Mouse (Mus musculus): ENCODE data around the gene Pank4. TPM values are rescaled to one million over a fixed set of nuclear protein-coding genes. Genes with fewer than 3 reads are reported as not detected.
A peak's percentile ranks its signal among the peaks of the same experiment; 100 is the strongest.

The Pank4 gene
- total and polyA plus RNA-seq, 3 experiments, result 22.4 to 34.7 (median 27.6) TPM

DNA sequence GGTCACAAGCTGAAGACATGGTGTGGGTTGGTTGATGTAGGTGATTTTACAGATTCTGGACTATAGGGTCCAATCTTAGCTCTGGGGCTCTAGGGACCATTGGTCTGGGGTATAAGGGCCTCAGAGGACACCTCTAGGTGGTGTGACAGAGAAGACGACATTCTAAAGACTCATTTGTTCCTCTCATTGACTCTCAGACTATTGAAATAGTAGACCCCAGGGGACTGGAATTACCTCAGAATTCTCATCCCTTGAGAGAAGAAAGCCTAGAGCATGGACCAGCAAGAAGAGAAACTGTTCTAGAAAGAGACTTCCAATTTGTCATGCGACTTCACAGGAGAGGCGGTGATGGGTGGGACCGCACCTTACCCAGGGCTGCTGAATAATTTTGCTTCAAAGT, 49.7 kb upstream of the Pank4 start (continued):
- peak; percentile 71; the same call in 1 of the 2 replicates for TF ChIP-seq MAFK (IDR thresholded peaks at IDR 0.05; ENCODE audit: insufficient replicate concordance, low read length)
- peak; percentile 88 for TF ChIP-seq MEF2A (IDR thresholded peaks at IDR 0.05; ENCODE audit: borderline replicate concordance, low read depth, low read length)
- TF ChIP-seq KAT2A (IDR thresholded peaks at IDR 0.05; ENCODE audit: insufficient replicate concordance, low read length), result peak; percentile 80
- TF ChIP-seq JUN (IDR thresholded peaks at IDR 0.05; ENCODE audit: insufficient read depth, low read depth, low read length), result peak; percentile 94
- TF ChIP-seq MXI1 (IDR thresholded peaks at IDR 0.05; ENCODE audit: low read depth, low read length), result no peak
- 0 out of 2 replicates have a peak, but pooled peaks have one; percentile 18 for TF ChIP-seq ELF1 (IDR thresholded peaks at IDR 0.05; ENCODE audit: low read depth, low read length)
- no peak; the same call in none of the 2 replicates for TF ChIP-seq ZMIZ1 (IDR thresholded peaks at IDR 0.05; ENCODE audit: low read depth, low read length)
- peak; percentile 92 for TF ChIP-seq BHLHE40 (IDR thresholded peaks at IDR 0.05; ENCODE audit: low read depth, low read length)
- peak; percentile 94 for TF ChIP-seq ETS1 (conservative IDR thresholded peaks at IDR 0.05; ENCODE audit: low read depth, low read length)
- TF ChIP-seq JUND (conservative IDR thresholded peaks at IDR 0.05; ENCODE audit: low read depth, low read length), result peak; percentile 88

DNA sequence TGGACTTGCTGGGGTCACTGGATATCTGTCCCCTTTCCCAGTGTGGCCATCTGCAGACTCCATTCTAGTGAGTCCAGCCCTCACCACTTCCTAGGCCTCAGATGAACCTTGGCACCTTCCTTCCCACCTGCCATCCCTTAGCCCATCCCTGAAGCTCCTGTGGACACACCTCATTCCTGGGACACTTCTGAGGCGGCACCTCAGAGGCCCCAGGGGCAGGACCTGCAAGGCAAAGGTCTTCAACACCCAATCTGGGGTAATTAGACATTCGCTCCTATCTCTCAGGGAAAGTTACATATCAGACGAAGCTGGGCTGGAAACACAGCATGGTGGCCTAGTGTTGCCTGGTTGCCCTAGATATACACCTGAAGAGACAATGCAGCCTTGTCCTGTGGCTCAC, 49.2 kb upstream of the Pank4 start:
- Histone ChIP-seq H3K9me3 (replicated peaks; ENCODE audit: low read length) (peaks cover 14% of the 10 kb centered on the region), H3K4me1 (ENCODE audit: control insufficient read depth in 1 of 2, insufficient read depth in 2 of 2) (peaks cover 53 to 70% of the 10 kb centered on the region in 2 experiments), H3K27ac (ENCODE audit: insufficient read depth, low read depth) (peak overlapping the region; percentile 94), H3K4me3 (replicated peaks in 1 of 3; ENCODE audit: low read depth in 2 of 3, low read length in 2 of 3, poor library complexity in 1 of 3) (no peak overlapping the region), H3K9ac (ENCODE audit: insufficient read depth, low read depth) (peak overlapping the region; percentile 5; the same call in 1 of the 2 replicates), H3K4me2 (ENCODE audit: insufficient read depth, low read depth, poor library complexity, severe bottlenecking) (peak overlapping the region; percentile 74; the same call in 1 of the 2 replicates), H3K36me3 (replicated peaks in 1 of 2; ENCODE audit: control insufficient read depth in 1 of 2, insufficient read depth in 1 of 2, low read length in 1 of 2) (peaks cover 24 to 31% of the 10 kb centered on the region in 2 experiments), H3K27me3 (replicated peaks) (no peaks in the 10 kb centered on the region), H3K79me2 (replicated peaks; ENCODE audit: control insufficient read depth, extremely low read depth, insufficient read depth, poor library complexity, severe bottlenecking) (no peaks in the 10 kb centered on the region)
- TF ChIP-seq UBTF (IDR thresholded peaks at IDR 0.05; ENCODE audit: low read depth, low read length) (no peak), CTCF (conservative IDR thresholded peaks at IDR 0.05 in 1 of 2, IDR thresholded peaks at IDR 0.05 in 1 of 2; ENCODE audit: low read depth in 2 of 2, low read length in 2 of 2) (no peak), BHLHE40 (IDR thresholded peaks at IDR 0.05; ENCODE audit: low read depth, low read length) (no peak), NELFE (IDR thresholded peaks at IDR 0.05; ENCODE audit: low read depth, low read length) (no peak), EP300 (IDR thresholded peaks at IDR 0.05; ENCODE audit: low read length) (no peak), TCF12 (IDR thresholded peaks at IDR 0.05; ENCODE audit: low read depth, low read length) (no peak), MAFK (IDR thresholded peaks at IDR 0.05; ENCODE audit: insufficient replicate concordance, low read length) (no peak), POLR2AphosphoS2 (IDR thresholded peaks at IDR 0.05; ENCODE audit: low read depth, low read length) (no peak), TBP (conservative IDR thresholded peaks at IDR 0.05; ENCODE audit: low read depth, low read length) (no peak), MAX (IDR thresholded peaks at IDR 0.05; ENCODE audit: low read length) (no peak), KAT2A (IDR thresholded peaks at IDR 0.05; ENCODE audit: insufficient replicate concordance, low read length) (no peak), NRF1 (IDR thresholded peaks at IDR 0.05; ENCODE audit: low read depth, low read length) (no peak), ZNF384 (IDR thresholded peaks at IDR 0.05; ENCODE audit: low read depth, low read length) (no peak), PAX5 (IDR thresholded peaks at IDR 0.05; ENCODE audit: low read length) (no peak), IRF4 (IDR thresholded peaks at IDR 0.05; ENCODE audit: low read depth, low read length) (no peak), JUND (conservative IDR thresholded peaks at IDR 0.05; ENCODE audit: low read depth, low read length) (no peak), HCFC1 (IDR thresholded peaks at IDR 0.05; ENCODE audit: low read depth, low read length) (no peak)
- in situ Hi-C loops (cut with MboI; ENCODE audit: low pct_ligation_motif_present, low pct_unique_long_range_greater_than_20kb, low sequenced_read_pairs) (no loop called here), dilution Hi-C loops (cut with MboI; ENCODE audit: extremely low pct_ligation_motif_present, extremely low pct_unique_long_range_greater_than_20kb, low sequenced_read_pairs) (no loop called here)
- DNase-seq (ENCODE audit: extremely low read depth), result no peak
